Mouse (Mus musculus) embryonic facial prominence, embryonic 12.5 days (tissue): ENCODE measurements at regions not wholly inside any gene's neighbourhood (a gene's known extent, or its start where the extent isn't known, plus 50 kb on each side); places are given as distances from the start of the nearest gene placed in this dataset.

Source experiments
- ATAC-seq: fragments of 200-750 bp; cut with Nextera tagmentation; 2 replicates; pipeline ENCODE4 v1.8.0; 2017; ENCODE audit not compliant: insufficient number of reproducible peaks, insufficient read depth, low FRiP score, low TSS enrichment
- H3K27ac ChIP-seq: fragments of 300-500 bp; sonication (generic); 2 replicates; pipeline ENCODE4 v1.5.1; 2016; ENCODE audit warnings: mild to moderate bottlenecking
- H3K27me3 ChIP-seq: fragments of 300-500 bp; sonication (generic); 2 replicates; pipeline ENCODE4 v1.6.1; 2016; ENCODE audit warnings: mild to moderate bottlenecking, moderate library complexity
- H3K36me3 ChIP-seq: fragments of 300-500 bp; sonication (generic); 2 replicates; pipeline ENCODE4 v1.6.1; 2016; ENCODE audit warnings: mild to moderate bottlenecking
- H3K4me1 ChIP-seq: fragments of 300-500 bp; sonication (generic); 2 replicates; pipeline ENCODE4 v1.6.1; 2016
- H3K4me2 ChIP-seq: fragments of 300-500 bp; sonication (generic); replicated peaks from 2 replicates; pipeline ENCODE4 v1.6.1; 2016; ENCODE audit warnings: mild to moderate bottlenecking, moderate library complexity
- H3K4me3 ChIP-seq: fragments of 300-500 bp; sonication (generic); 2 replicates; pipeline ENCODE4 v1.5.1; 2016; ENCODE audit warnings: mild to moderate bottlenecking
- H3K9ac ChIP-seq: fragments of 300-500 bp; sonication (generic); 2 replicates; pipeline ENCODE4 v1.6.1; 2016; ENCODE audit warnings: mild to moderate bottlenecking, moderate library complexity
- H3K9me3 ChIP-seq: fragments of 300-500 bp; sonication (generic); 2 replicates; pipeline ENCODE4 v1.6.1; 2016; ENCODE audit warnings: mild to moderate bottlenecking, moderate library complexity
- WGBS: fragments of 180-500 bp; shearing (Covaris S2); methylation state at CpG from one replicate; pipeline ENCODE4 v1.1.7; 2016; 5-methylcytosine and 5-hydroxymethylcytosine counted together

- Histone ChIP-seq H3K27me3 (no peaks in the 10 kb centered on the region), H3K4me2 (no peak overlapping the region), H3K9me3 (no peaks in the 10 kb centered on the region), H3K4me3 (no peak overlapping the region), H3K4me1 (0 out of 2 replicates have a peak, but pooled peaks cover 4% of the 10 kb centered on the region), H3K9ac (no peak overlapping the region), H3K27ac (peak overlapping the region; percentile 57; the same call in 1 of the 2 replicates), H3K36me3 (no peaks in the 10 kb centered on the region)
- 34% methylated on average over 2 of the region's 2 CpGs for WGBS
- no peak for ATAC-seq
These were observed 65.2 kb upstream of the Cabcoco1 start for GRCm38 (mm10) chr10:68606848-68607247.

DNA sequence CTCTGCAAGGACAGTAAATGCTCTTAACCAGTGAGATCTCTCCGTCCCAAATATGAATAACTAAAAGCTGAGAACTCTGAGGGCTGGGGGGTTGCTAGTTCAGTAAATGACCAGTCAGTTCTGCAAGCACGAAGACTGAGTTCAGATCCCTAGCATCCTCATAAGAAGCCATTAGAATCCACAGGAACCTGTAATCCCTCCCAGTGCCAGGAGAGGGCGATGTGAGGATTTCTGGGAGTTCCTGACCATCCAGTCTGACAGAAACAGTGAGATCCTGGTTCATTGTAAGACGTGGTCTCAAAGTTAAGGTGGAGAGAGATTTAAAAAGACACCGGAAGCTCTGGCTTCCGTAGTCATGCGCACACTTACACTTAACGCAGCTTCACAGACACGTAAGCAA, 70.2 kb upstream of the Cabcoco1 start:
- H3K4me2 ChIP-seq = no peak overlapping the region
- no peaks in the 10 kb centered on the region for H3K9me3 ChIP-seq
- no peaks in the 10 kb centered on the region for H3K36me3 ChIP-seq
- WGBS = 75% methylated on average over 9 of the region's 9 CpGs
- H3K9ac ChIP-seq = no peak overlapping the region
- H3K4me1 ChIP-seq = 0 out of 2 replicates have a peak, but pooled peaks cover 3% of the 10 kb centered on the region
- H3K4me3 ChIP-seq = no peak overlapping the region
- no peak for ATAC-seq
- H3K27me3 ChIP-seq = no peaks in the 10 kb centered on the region
- H3K27ac ChIP-seq = no peak overlapping the region

GRCm38 (mm10) chr10:68612727-68613126, 71.0 kb upstream of the Cabcoco1 start:
- Histone ChIP-seq H3K27ac (no peak overlapping the region), H3K9ac (no peak overlapping the region), H3K27me3 (no peaks in the 10 kb centered on the region), H3K4me1 (no peaks in the 10 kb centered on the region), H3K9me3 (no peaks in the 10 kb centered on the region), H3K4me2 (no peak overlapping the region), H3K4me3 (no peak overlapping the region), H3K36me3 (no peaks in the 10 kb centered on the region)
- ATAC-seq = no peak
- WGBS = 85% methylated on average over 3 of the region's 3 CpGs

GRCm38 (mm10) chr10:68623786-68624185, 82.1 kb upstream of the Cabcoco1 start:
- H3K9me3 ChIP-seq = no peaks in the 10 kb centered on the region
- no peak overlapping the region for H3K4me2 ChIP-seq
- no peaks in the 10 kb centered on the region for H3K27me3 ChIP-seq
- no peak overlapping the region for H3K4me3 ChIP-seq
- H3K4me1 ChIP-seq = no peaks in the 10 kb centered on the region
- 42% methylated on average over 5 of the region's 5 CpGs for WGBS
- peak overlapping the region; percentile 41; the same call in 1 of the 2 replicates for H3K27ac ChIP-seq
- no peak overlapping the region for H3K9ac ChIP-seq
- ATAC-seq = no peak
- no peaks in the 10 kb centered on the region for H3K36me3 ChIP-seq

DNA sequence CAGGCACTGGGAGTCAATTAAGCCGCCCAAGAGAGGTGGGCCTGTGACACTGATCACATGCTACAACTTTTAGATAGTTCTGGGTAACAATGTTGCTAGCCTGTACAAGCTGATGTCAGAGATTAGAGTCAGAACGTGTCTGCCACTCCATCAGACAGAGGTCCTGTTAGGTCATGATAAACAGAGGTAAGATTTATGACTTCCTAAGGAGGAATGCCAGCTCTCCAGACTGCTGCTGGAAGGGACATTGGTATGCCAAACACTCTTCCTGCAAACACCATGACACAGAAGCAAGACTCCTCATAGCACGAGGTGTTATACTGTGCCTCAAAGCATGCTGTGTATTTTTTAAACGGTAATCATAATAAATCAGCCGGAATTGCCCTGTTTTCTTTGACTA, 83.6 kb upstream of the Cabcoco1 start:
- Histone ChIP-seq H3K9me3 (no peaks in the 10 kb centered on the region), H3K27ac (no peak overlapping the region), H3K4me3 (no peak overlapping the region), H3K4me2 (no peak overlapping the region), H3K36me3 (no peaks in the 10 kb centered on the region), H3K27me3 (no peaks in the 10 kb centered on the region), H3K9ac (no peak overlapping the region), H3K4me1 (no peaks in the 10 kb centered on the region)
- no peak for ATAC-seq
- 65% methylated on average over 5 of the region's 5 CpGs for WGBS

- H3K27me3 ChIP-seq = no peaks in the 10 kb centered on the region
- no peak overlapping the region for H3K9ac ChIP-seq
- 44% methylated on average over 2 of the region's 2 CpGs for WGBS
- no peaks in the 10 kb centered on the region for H3K36me3 ChIP-seq
- H3K4me2 ChIP-seq = no peak overlapping the region
- no peak for ATAC-seq
- H3K4me1 ChIP-seq = no peaks in the 10 kb centered on the region
- no peaks in the 10 kb centered on the region for H3K9me3 ChIP-seq
- H3K27ac ChIP-seq = no peak overlapping the region
- H3K4me3 ChIP-seq = no peak overlapping the region
These were observed 84.1 kb upstream of the Cabcoco1 start for GRCm38 (mm10) chr10:68625752-68626151.

DNA sequence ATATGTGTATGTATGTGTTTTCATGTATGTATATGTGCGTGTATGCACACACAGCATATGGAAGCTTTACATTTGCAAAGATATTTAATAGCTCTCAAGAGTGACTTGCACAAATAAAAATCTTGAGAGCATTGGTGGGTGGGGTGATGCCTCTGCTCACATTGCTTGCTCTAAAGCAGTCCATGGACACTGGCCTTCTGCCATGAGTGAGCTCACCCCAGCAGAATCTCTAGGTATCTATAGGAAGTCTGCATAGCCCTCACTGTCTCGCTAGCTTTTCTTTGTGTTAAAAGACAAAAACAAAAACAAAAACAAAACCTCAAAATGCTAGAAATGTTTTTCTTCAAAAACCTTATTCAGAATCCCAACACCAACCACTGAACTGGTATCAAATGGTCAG, 87.8 kb upstream of the Cabcoco1 start:
- no peaks in the 10 kb centered on the region for H3K36me3 ChIP-seq
- no peak overlapping the region for H3K9ac ChIP-seq
- ATAC-seq = no peak
- H3K27me3 ChIP-seq = no peaks in the 10 kb centered on the region
- H3K9me3 ChIP-seq = no peaks in the 10 kb centered on the region
- H3K4me1 ChIP-seq = no peaks in the 10 kb centered on the region
- no peak overlapping the region for H3K4me3 ChIP-seq
- no peak overlapping the region for H3K27ac ChIP-seq
- 90% methylated on average over 2 of the region's 2 CpGs for WGBS
- H3K4me2 ChIP-seq = no peak overlapping the region

DNA sequence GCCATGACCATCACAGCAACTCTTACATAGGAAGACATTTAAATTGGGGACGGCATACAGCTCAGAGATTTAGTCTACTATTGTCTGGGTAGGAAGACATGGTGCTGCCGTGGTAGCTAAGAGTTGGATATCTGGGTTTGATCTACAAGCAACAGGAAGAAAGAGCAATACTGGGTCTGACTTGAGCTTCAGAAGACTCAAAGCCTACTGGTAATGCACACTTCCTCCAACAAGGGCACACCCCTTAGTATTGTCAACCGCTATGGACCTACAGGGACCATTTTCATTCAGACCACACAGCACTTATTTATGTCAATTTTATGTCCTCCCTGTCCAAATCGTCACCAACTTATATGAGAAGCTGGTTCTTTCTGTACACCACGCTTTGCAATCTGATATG, 90.3 kb upstream of the Tmem26 start:
- H3K4me1 ChIP-seq = no peaks in the 10 kb centered on the region
- no peak overlapping the region for H3K4me3 ChIP-seq
- H3K4me2 ChIP-seq = no peak overlapping the region
- H3K9ac ChIP-seq = no peak overlapping the region
- H3K9me3 ChIP-seq = no peaks in the 10 kb centered on the region
- no peak overlapping the region for H3K27ac ChIP-seq
- H3K36me3 ChIP-seq = no peaks in the 10 kb centered on the region
- H3K27me3 ChIP-seq = no peaks in the 10 kb centered on the region
- ATAC-seq = no peak
- WGBS = 86% methylated on average over 5 of the region's 5 CpGs

- H3K4me2 ChIP-seq = no peak overlapping the region
- H3K4me3 ChIP-seq = no peak overlapping the region
- H3K36me3 ChIP-seq = no peaks in the 10 kb centered on the region
- no peak overlapping the region for H3K9ac ChIP-seq
- ATAC-seq = no peak
- H3K4me1 ChIP-seq = no peaks in the 10 kb centered on the region
- 75% methylated on average over 5 of the region's 5 CpGs for WGBS
- H3K27ac ChIP-seq = no peak overlapping the region
- H3K9me3 ChIP-seq = no peaks in the 10 kb centered on the region
- H3K27me3 ChIP-seq = no peaks in the 10 kb centered on the region
These were observed 70.7 kb upstream of the Tmem26 start for GRCm38 (mm10) chr10:68652700-68653099.

GRCm38 (mm10) chr10:68655491-68655890, 68.0 kb upstream of the Tmem26 start:
- 64% methylated on average over 2 of the region's 2 CpGs for WGBS
- ATAC-seq = no peak
- no peaks in the 10 kb centered on the region for H3K4me1 ChIP-seq
- no peaks in the 10 kb centered on the region for H3K36me3 ChIP-seq
- no peaks in the 10 kb centered on the region; the same call in 1 of the 2 replicates for H3K9me3 ChIP-seq
- H3K27ac ChIP-seq = no peak overlapping the region
- no peak overlapping the region for H3K9ac ChIP-seq
- H3K27me3 ChIP-seq = no peaks in the 10 kb centered on the region
- H3K4me3 ChIP-seq = no peak overlapping the region
- H3K4me2 ChIP-seq = no peak overlapping the region

DNA sequence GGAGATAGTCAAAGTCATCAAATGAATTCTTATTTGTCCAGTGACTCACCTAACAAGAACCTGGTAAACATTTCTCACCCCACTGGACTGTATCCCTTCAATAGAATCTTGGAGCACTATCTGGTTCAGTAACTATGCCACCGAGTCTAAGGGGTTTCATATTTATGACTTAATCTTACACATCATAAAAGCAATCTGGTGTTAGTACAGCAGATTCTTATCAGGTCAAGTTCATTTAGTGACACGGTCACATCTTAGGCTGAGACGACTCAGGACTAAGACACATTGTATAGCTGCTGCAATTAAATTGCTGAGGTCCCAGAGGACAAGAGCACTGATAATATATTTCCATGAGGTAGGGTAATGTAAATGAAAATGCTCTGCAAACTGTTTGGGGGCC, 57.4 kb upstream of the Tmem26 start:
- no peaks in the 10 kb centered on the region for H3K9me3 ChIP-seq
- no peaks in the 10 kb centered on the region for H3K36me3 ChIP-seq
- H3K4me1 ChIP-seq = no peaks in the 10 kb centered on the region
- no peak for ATAC-seq
- no peak overlapping the region for H3K27ac ChIP-seq
- H3K4me3 ChIP-seq = no peak overlapping the region
- H3K27me3 ChIP-seq = no peaks in the 10 kb centered on the region
- H3K9ac ChIP-seq = no peak overlapping the region
- no peak overlapping the region for H3K4me2 ChIP-seq
- 83% methylated on average over 3 of the region's 3 CpGs for WGBS

DNA sequence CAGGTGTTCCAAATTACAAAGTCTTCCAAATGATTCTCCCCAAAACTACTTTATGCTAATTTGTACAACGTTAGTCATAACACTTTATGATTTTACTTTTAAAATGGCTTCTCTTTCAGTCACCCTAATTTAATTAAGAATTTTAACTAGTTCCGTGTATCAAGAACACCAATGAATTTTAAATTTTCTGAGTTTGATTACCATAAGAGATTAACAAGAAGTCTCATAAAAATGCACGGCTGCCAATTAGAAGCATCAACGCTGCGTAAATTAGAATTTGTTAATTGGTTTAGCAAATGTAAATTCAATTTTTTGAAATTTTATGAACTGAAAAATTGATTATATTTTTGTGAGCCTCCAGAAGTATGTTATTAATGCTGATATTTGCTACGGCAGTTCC, 54.1 kb upstream of the Tmem26 start:
- no peak overlapping the region for H3K4me2 ChIP-seq
- no peak overlapping the region for H3K4me3 ChIP-seq
- no peak overlapping the region for H3K9ac ChIP-seq
- peaks cover 12% of the 10 kb centered on the region for H3K4me1 ChIP-seq
- H3K27ac ChIP-seq = no peak overlapping the region
- no peaks in the 10 kb centered on the region for H3K27me3 ChIP-seq
- H3K36me3 ChIP-seq = no peaks in the 10 kb centered on the region
- ATAC-seq = no peak
- no peaks in the 10 kb centered on the region for H3K9me3 ChIP-seq
- 79% methylated on average over 6 of the region's 6 CpGs for WGBS

DNA sequence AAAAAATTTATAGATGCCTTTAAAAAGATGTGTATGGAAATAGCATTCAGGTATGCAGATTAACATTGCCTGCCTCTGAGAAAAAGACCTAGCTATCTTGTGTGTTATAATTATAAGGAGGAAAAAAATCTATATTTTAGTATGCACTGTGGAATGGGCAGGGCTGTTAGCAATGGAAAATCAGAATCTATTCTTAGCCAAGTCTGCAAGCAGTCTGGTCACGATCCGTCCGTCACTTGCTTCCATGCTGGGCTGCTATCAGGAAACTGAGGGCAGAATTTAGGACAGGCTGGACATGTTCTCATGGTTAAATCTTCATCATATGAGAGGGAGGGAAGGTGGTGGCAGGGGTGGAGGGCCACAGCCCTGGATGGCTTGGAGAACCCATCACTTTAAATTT, 53.5 kb upstream of the Tmem26 start:
- Histone ChIP-seq H3K4me1 (peaks cover 12% of the 10 kb centered on the region), H3K4me2 (no peak overlapping the region), H3K27ac (no peak overlapping the region), H3K9ac (no peak overlapping the region), H3K4me3 (no peak overlapping the region), H3K27me3 (no peaks in the 10 kb centered on the region), H3K9me3 (no peaks in the 10 kb centered on the region), H3K36me3 (no peaks in the 10 kb centered on the region)
- no peak for ATAC-seq
- 69% methylated on average over 3 of the region's 3 CpGs for WGBS
